Mouse (Mus musculus): ENCODE results near the gene Bmp6. TPM values are rescaled to one million over a fixed set of nuclear protein-coding genes. Genes with fewer than 3 reads are reported as not detected.

Bmp6 gene
- polyA plus RNA-seq, 1 experiment from 2014 or later: 4.2 TPM

GRCm38 (mm10) chr13:38531498-38531897, 186.6 kb downstream of the Bmp6 start:
- no peak overlapping the region for H3K4me2 ChIP-seq (ENCODE audit: low read length)
- no peak overlapping the region for H3K27ac ChIP-seq (replicated peaks; ENCODE audit: low read depth, low read length)
- no peak overlapping the region for H3K9ac ChIP-seq (replicated peaks; ENCODE audit: low read length)
- H3K27me3 ChIP-seq (ENCODE audit: control insufficient read depth, insufficient read depth, low read length): no peaks in the 10 kb centered on the region
- no peaks in the 10 kb centered on the region for H3K9me3 ChIP-seq (ENCODE audit: control insufficient read depth, low read length)
- no peaks in the 10 kb centered on the region for H3K36me3 ChIP-seq (ENCODE audit: control insufficient read depth, insufficient read depth, low read length)
- no peak for ATAC-seq (ENCODE audit: low FRiP score, low TSS enrichment)
- DNase-seq: no peak
- H3K4me3 ChIP-seq (replicated peaks; ENCODE audit: low read depth, low read length): no peak overlapping the region
- WGBS: 96% methylated on average over 4 of the region's 4 CpGs
- H3K4me1 ChIP-seq (ENCODE audit: control insufficient read depth, insufficient read depth, low read length): peaks cover 15% of the 10 kb centered on the region; the same call in 1 of the 2 replicates

- Histone ChIP-seq H3K27ac (replicated peaks; ENCODE audit: low read depth, low read length) (no peak overlapping the region), H3K9ac (replicated peaks; ENCODE audit: low read length) (no peak overlapping the region), H3K4me1 (ENCODE audit: control insufficient read depth, insufficient read depth, low read length) (peaks cover 4% of the 10 kb centered on the region; the same call in 1 of the 2 replicates), H3K4me3 (replicated peaks; ENCODE audit: low read depth, low read length) (no peak overlapping the region), H3K27me3 (ENCODE audit: control insufficient read depth, insufficient read depth, low read length) (no peaks in the 10 kb centered on the region), H3K4me2 (ENCODE audit: low read length) (no peak overlapping the region), H3K36me3 (ENCODE audit: control insufficient read depth, insufficient read depth, low read length) (no peaks in the 10 kb centered on the region), H3K9me3 (ENCODE audit: control insufficient read depth, low read length) (no peaks in the 10 kb centered on the region)
- 87% methylated on average over 10 of the region's 10 CpGs for WGBS
- no peak for DNase-seq
- ATAC-seq (ENCODE audit: low FRiP score, low TSS enrichment): no peak
Observed at GRCm38 (mm10) chr13:38533461-38533860, 188.6 kb downstream of the Bmp6 start.

GRCm38 (mm10) chr13:38534016-38534415, 189.1 kb downstream of the Bmp6 start:
- Histone ChIP-seq H3K4me3 (replicated peaks; ENCODE audit: low read depth, low read length) (no peak overlapping the region), H3K9ac (replicated peaks; ENCODE audit: low read length) (no peak overlapping the region), H3K4me1 (ENCODE audit: control insufficient read depth, insufficient read depth, low read length) (no peaks in the 10 kb centered on the region), H3K4me2 (ENCODE audit: low read length) (no peak overlapping the region), H3K27me3 (ENCODE audit: control insufficient read depth, insufficient read depth, low read length) (no peaks in the 10 kb centered on the region), H3K27ac (replicated peaks; ENCODE audit: low read depth, low read length) (no peak overlapping the region), H3K9me3 (ENCODE audit: control insufficient read depth, low read length) (no peaks in the 10 kb centered on the region), H3K36me3 (ENCODE audit: control insufficient read depth, insufficient read depth, low read length) (no peaks in the 10 kb centered on the region)
- DNase-seq (no peak), ATAC-seq (ENCODE audit: low FRiP score, low TSS enrichment) (no peak)
- WGBS: 72% methylated on average over 6 of the region's 6 CpGs

- no peak overlapping the region for H3K27ac ChIP-seq (replicated peaks; ENCODE audit: low read depth, low read length)
- H3K9me3 ChIP-seq (ENCODE audit: control insufficient read depth, low read length): no peaks in the 10 kb centered on the region
- H3K9ac ChIP-seq (replicated peaks; ENCODE audit: low read length): no peak overlapping the region
- no peaks in the 10 kb centered on the region for H3K36me3 ChIP-seq (ENCODE audit: control insufficient read depth, insufficient read depth, low read length)
- no peaks in the 10 kb centered on the region for H3K4me1 ChIP-seq (ENCODE audit: control insufficient read depth, insufficient read depth, low read length)
- no peak overlapping the region for H3K4me3 ChIP-seq (replicated peaks; ENCODE audit: low read depth, low read length)
- ATAC-seq (ENCODE audit: low FRiP score, low TSS enrichment) (no peak), DNase-seq (no peak)
- 91% methylated on average over 6 of the region's 6 CpGs for WGBS
- H3K27me3 ChIP-seq (ENCODE audit: control insufficient read depth, insufficient read depth, low read length): no peaks in the 10 kb centered on the region
- H3K4me2 ChIP-seq (ENCODE audit: low read length): no peak overlapping the region
Observed at GRCm38 (mm10) chr13:38534731-38535130, 189.8 kb downstream of the Bmp6 start.

- no peak for ATAC-seq (ENCODE audit: low FRiP score, low TSS enrichment)
- H3K9me3 ChIP-seq (ENCODE audit: control insufficient read depth, low read length): no peaks in the 10 kb centered on the region
- no peak overlapping the region for H3K4me3 ChIP-seq (replicated peaks; ENCODE audit: low read depth, low read length)
- H3K9ac ChIP-seq (replicated peaks; ENCODE audit: low read length): no peak overlapping the region
- H3K27ac ChIP-seq (replicated peaks; ENCODE audit: low read depth, low read length): no peak overlapping the region
- H3K27me3 ChIP-seq (ENCODE audit: control insufficient read depth, insufficient read depth, low read length): no peaks in the 10 kb centered on the region
- no peak for DNase-seq
- no peaks in the 10 kb centered on the region for H3K4me1 ChIP-seq (ENCODE audit: control insufficient read depth, insufficient read depth, low read length)
- H3K4me2 ChIP-seq (ENCODE audit: low read length): no peak overlapping the region
- H3K36me3 ChIP-seq (ENCODE audit: control insufficient read depth, insufficient read depth, low read length): no peaks in the 10 kb centered on the region
Observed at GRCm38 (mm10) chr13:38537521-38537920, 192.6 kb downstream of the Bmp6 start.

GRCm38 (mm10) chr13:38539192-38539900, 194.4 kb downstream of the Bmp6 start:
- Histone ChIP-seq H3K9me3 (ENCODE audit: control insufficient read depth, low read length) (no peaks in the 10 kb centered on the region), H3K27ac (replicated peaks; ENCODE audit: low read depth, low read length) (no peak overlapping the region), H3K4me2 (ENCODE audit: low read length) (no peak overlapping the region), H3K4me3 (replicated peaks; ENCODE audit: low read depth, low read length) (no peak overlapping the region), H3K27me3 (ENCODE audit: control insufficient read depth, insufficient read depth, low read length) (no peaks in the 10 kb centered on the region), H3K36me3 (ENCODE audit: control insufficient read depth, insufficient read depth, low read length) (no peaks in the 10 kb centered on the region), H3K4me1 (ENCODE audit: control insufficient read depth, insufficient read depth, low read length) (no peaks in the 10 kb centered on the region), H3K9ac (replicated peaks; ENCODE audit: low read length) (no peak overlapping the region)
- ATAC-seq (ENCODE audit: low FRiP score, low TSS enrichment) (no peak), DNase-seq (no peak)
- WGBS: 92% methylated on average over 7 of the region's 7 CpGs

- Histone ChIP-seq H3K27me3 (ENCODE audit: control insufficient read depth, insufficient read depth, low read length) (no peaks in the 10 kb centered on the region), H3K27ac (replicated peaks; ENCODE audit: low read depth, low read length) (no peak overlapping the region), H3K36me3 (ENCODE audit: control insufficient read depth, insufficient read depth, low read length) (no peaks in the 10 kb centered on the region), H3K4me2 (ENCODE audit: low read length) (no peak overlapping the region), H3K9me3 (ENCODE audit: control insufficient read depth, low read length) (no peaks in the 10 kb centered on the region), H3K4me1 (ENCODE audit: control insufficient read depth, insufficient read depth, low read length) (no peaks in the 10 kb centered on the region), H3K9ac (replicated peaks; ENCODE audit: low read length) (no peak overlapping the region), H3K4me3 (replicated peaks; ENCODE audit: low read depth, low read length) (no peak overlapping the region)
- ATAC-seq (ENCODE audit: low FRiP score, low TSS enrichment) (no peak), DNase-seq (no peak)
- 69% methylated on average over 8 of the region's 8 CpGs for WGBS
Observed at GRCm38 (mm10) chr13:38543455-38544125, 198.7 kb downstream of the Bmp6 start.

GRCm38 (mm10) chr13:38544769-38545445, 200.0 kb downstream of the Bmp6 start:
- Histone ChIP-seq H3K9me3 (ENCODE audit: control insufficient read depth, low read length) (no peaks in the 10 kb centered on the region), H3K27ac (replicated peaks; ENCODE audit: low read depth, low read length) (no peak overlapping the region), H3K4me3 (replicated peaks; ENCODE audit: low read depth, low read length) (no peak overlapping the region), H3K9ac (replicated peaks; ENCODE audit: low read length) (no peak overlapping the region), H3K27me3 (ENCODE audit: control insufficient read depth, insufficient read depth, low read length) (no peaks in the 10 kb centered on the region), H3K36me3 (ENCODE audit: control insufficient read depth, insufficient read depth, low read length) (no peaks in the 10 kb centered on the region), H3K4me1 (ENCODE audit: control insufficient read depth, insufficient read depth, low read length) (no peaks in the 10 kb centered on the region), H3K4me2 (ENCODE audit: low read length) (no peak overlapping the region)
- no peak for ATAC-seq (ENCODE audit: low FRiP score, low TSS enrichment)
- no peak for DNase-seq
- 86% methylated on average over 8 of the region's 8 CpGs for WGBS
